Mouse (Mus musculus) urinary bladder, postnatal 10 days (tissue): Measurements from ENCODE around the gene H2-T23.
"Not testable (repeated sequence)": the region's sequence is repeated elsewhere in the genome, so short reads cannot be mapped to it uniquely, and the experiment has no call there.

Source experiments
- DNase-seq: peaks from one replicate; pipeline ENCODE4 v3.0.0; 2022; ENCODE audit warnings: low spot score

The H2-T23 gene

GRCm38 (mm10) chr17:36023710-36024654, 8.7 kb downstream of the H2-T23 start:
- no peak for DNase-seq

GRCm38 (mm10) chr17:36022922-36023321, 9.7 kb downstream of the H2-T23 start:
- no peak for DNase-seq

- no peak for DNase-seq
Observed at GRCm38 (mm10) chr17:36022098-36022497, 10.6 kb downstream of the H2-T23 start.

GRCm38 (mm10) chr17:36021309-36021708, 11.3 kb downstream of the H2-T23 start:
- no peak for DNase-seq

GRCm38 (mm10) chr17:36020191-36021073, 12.2 kb downstream of the H2-T23 start, which contains the start of gene H2-T24:
TSS of gene H2-T24 (minus strand) at chr17:36020560.
- no peak for DNase-seq

- DNase-seq: no peak
Observed at GRCm38 (mm10) chr17:36019519-36019918, 13.1 kb downstream of the H2-T23 start.

- DNase-seq: no peak
Observed at GRCm38 (mm10) chr17:36018979-36019378, 13.7 kb downstream of the H2-T23 start.

GRCm38 (mm10) chr17:36017046-36017445, 15.6 kb downstream of the H2-T23 start:
- no peak for DNase-seq

- no peak for DNase-seq
Observed at GRCm38 (mm10) chr17:36014977-36015376, 17.7 kb downstream of the H2-T23 start.

GRCm38 (mm10) chr17:36004409-36004808, 28.2 kb downstream of the H2-T23 start:
- not testable (repeated sequence) for DNase-seq

- no peak for DNase-seq
Observed at GRCm38 (mm10) chr17:36003331-36003730, 29.3 kb downstream of the H2-T23 start.

- no peak for DNase-seq
Observed at GRCm38 (mm10) chr17:36001966-36002365, 30.7 kb downstream of the H2-T23 start.

- no peak for DNase-seq
Observed at GRCm38 (mm10) chr17:36001121-36001897, 31.3 kb downstream of the H2-T23 start.

GRCm38 (mm10) chr17:36000349-36000748, 32.3 kb downstream of the H2-T23 start:
- no peak for DNase-seq

GRCm38 (mm10) chr17:35999356-35999755, 33.3 kb downstream of the H2-T23 start:
- no peak for DNase-seq

- DNase-seq: no peak
Observed at GRCm38 (mm10) chr17:35998545-35999305, 33.9 kb downstream of the H2-T23 start.

GRCm38 (mm10) chr17:35997713-35998510, 34.7 kb downstream of the H2-T23 start:
- DNase-seq: no peak

GRCm38 (mm10) chr17:35996949-35997348, 35.7 kb downstream of the H2-T23 start:
- peak; percentile 86 for DNase-seq

- DNase-seq: no peak
Observed at GRCm38 (mm10) chr17:35994879-35995240, 37.8 kb downstream of the H2-T23 start.

GRCm38 (mm10) chr17:35994175-35994878, 38.3 kb downstream of the H2-T23 start:
- DNase-seq: no peak
